25 mouse cellular contexts compared by ENCODE assay signal in the genomic region with DNA sequence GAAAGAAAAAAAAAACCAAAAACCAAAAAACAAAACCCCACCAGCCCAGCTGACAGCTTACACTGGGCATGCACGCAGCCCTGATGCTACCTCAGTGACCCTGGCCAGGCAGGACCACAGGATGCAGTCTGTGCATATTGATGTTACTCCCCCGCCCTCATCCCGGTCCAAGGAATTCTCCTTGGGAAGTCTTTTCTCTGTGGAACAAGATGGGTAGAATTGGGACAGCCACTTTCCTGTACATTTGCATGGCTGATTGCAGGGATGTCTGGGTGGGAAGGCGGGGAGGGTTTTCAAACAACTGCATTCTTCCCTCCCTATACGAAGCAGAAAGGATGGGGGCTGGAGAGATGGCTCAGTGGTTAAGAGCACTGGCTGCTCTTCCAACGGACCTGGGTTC. TPM values are rescaled to one million over a fixed set of nuclear protein-coding genes. Genes with fewer than 3 reads are reported as not detected.
A peak's percentile ranks its signal among the peaks of the same experiment; 100 is the strongest.
DNase-seq lines count a peak whose midpoint lies in the region; ATAC-seq lines count a peak whose summit lies in the region.
"Had no signal": no experiment of that assay in that cellular context is flagged by ENCODE, and none has a peak within 500 bp of the region (broad histone marks: within the 10 kb centered on the region; RNA-seq: fewer than 3 reads in every experiment).

No protein-coding gene starts in this region.

- 0 out of 2 replicates have a peak, but pooled peaks cover under 1% of the 10 kb centered on the region for H3K27me3 ChIP-seq in heart, embryonic 16.5 days (ENCODE audit: control insufficient read depth, insufficient read depth, low read length)
- no peaks in the 10 kb centered on the region for H3K27me3 ChIP-seq in lung, embryonic 16.5 days (ENCODE audit: control insufficient read depth, insufficient read depth, low read depth, low read length)
- H3K27me3 ChIP-seq in forebrain, embryonic 10.5 days (ENCODE audit: poor library complexity, severe bottlenecking): no peaks in the 10 kb centered on the region
- H3K27me3 ChIP-seq: forebrain, embryonic 13.5 days; midbrain, embryonic 15.5 days; stomach, embryonic 15.5 days had no signal

- H3K9me3 ChIP-seq in heart, embryonic 16.5 days (replicated peaks; ENCODE audit: control insufficient read depth, low read length): no peaks in the 10 kb centered on the region
- peaks cover 3% of the 10 kb centered on the region; the same call in 1 of the 2 replicates for H3K9me3 ChIP-seq in lung, embryonic 16.5 days (ENCODE audit: control insufficient read depth, low read length)
- H3K9me3 ChIP-seq in forebrain, embryonic 10.5 days: no peaks in the 10 kb centered on the region
- H3K9me3 ChIP-seq: forebrain, embryonic 13.5 days; heart, embryonic 10.5 days; liver, embryonic 15.5 days; midbrain, embryonic 15.5 days; stomach, embryonic 15.5 days had no signal

- DNase-seq in heart, postnatal 36 days: no peak
- DNase-seq in lung, postnatal 4 days: no peak
- peak; percentile 40 for DNase-seq in R1 (ENCODE audit: low read depth, low spot score)
- no peak for DNase-seq in forebrain, embryonic 10.5 days (ENCODE audit: extremely low spot score, low spot score)
- DNase-seq in thymus, postnatal 25 days: no peak
- DNase-seq: adrenal gland, adult 2 months; adrenal gland, postnatal 36 days; B cell, adult 2 months; cerebellum, adult 18-20 months; cerebellum, postnatal 10 days; gastrocnemius, postnatal 10 days; kidney, postnatal 14 days; layer of hippocampus, adult 9-11 months; right cerebral cortex, postnatal 25 days had no signal

- intact Hi-C loops in heart, postnatal 36 days (cut with DNase I): loop anchor here (2.0 kb wide), 1 partner anchor 18 kb away; no protein-coding TSS in a partner anchor

- H3K27ac ChIP-seq in heart, embryonic 16.5 days (ENCODE audit: low read length): peak overlapping the region; percentile 73; the same call in 1 of the 2 replicates
- H3K27ac ChIP-seq in lung, embryonic 16.5 days (ENCODE audit: low read length): peak overlapping the region; percentile 81
- H3K27ac ChIP-seq in forebrain, embryonic 10.5 days: no peak overlapping the region
- H3K27ac ChIP-seq: forebrain, embryonic 13.5 days; hindbrain, embryonic 14.5 days; liver, embryonic 15.5 days; midbrain, embryonic 15.5 days had no signal

- H3K4me1 ChIP-seq in heart, embryonic 16.5 days (ENCODE audit: control insufficient read depth, insufficient read depth, low read length): no peaks in the 10 kb centered on the region
- H3K4me1 ChIP-seq in lung, embryonic 16.5 days (replicated peaks; ENCODE audit: control insufficient read depth, insufficient read depth, low read length): no peaks in the 10 kb centered on the region
- no peaks in the 10 kb centered on the region for H3K4me1 ChIP-seq in forebrain, embryonic 10.5 days
- H3K4me1 ChIP-seq: forebrain, embryonic 13.5 days; midbrain, embryonic 15.5 days had no signal

- H3K4me2 ChIP-seq in heart, embryonic 16.5 days (ENCODE audit: low read depth, low read length): no peak overlapping the region
- no peak overlapping the region; the same call in 1 of the 2 replicates for H3K4me2 ChIP-seq in lung, embryonic 16.5 days (ENCODE audit: low read depth, low read length)
- H3K4me2 ChIP-seq: forebrain, embryonic 13.5 days; hindbrain, embryonic 14.5 days; midbrain, embryonic 15.5 days; stomach, embryonic 15.5 days had no signal

- ATAC-seq in heart, embryonic 16.5 days (replicated peaks; ENCODE audit: extremely low read depth, insufficient read depth, low FRiP score): no peak
- no peak for ATAC-seq in lung, embryonic 16.5 days (ENCODE audit: low read depth)
- ATAC-seq: activated CD4-positive, CD25-positive, alpha-beta regulatory T cell, adult 4 months; forebrain, embryonic 13.5 days; intestine, postnatal 0 days; midbrain, embryonic 15.5 days had no signal

- no peaks in the 10 kb centered on the region for H3K36me3 ChIP-seq in heart, embryonic 16.5 days (ENCODE audit: control insufficient read depth, insufficient read depth)
- no peaks in the 10 kb centered on the region for H3K36me3 ChIP-seq in lung, embryonic 16.5 days (ENCODE audit: control insufficient read depth, insufficient read depth, low read length)
- no peaks in the 10 kb centered on the region for H3K36me3 ChIP-seq in forebrain, embryonic 10.5 days (replicated peaks)
- H3K36me3 ChIP-seq: heart, embryonic 10.5 days; liver, embryonic 15.5 days; midbrain, embryonic 15.5 days; stomach, embryonic 15.5 days had no signal

- WGBS in heart, embryonic 16.5 days: 63% methylated on average over 6 of the region's 6 CpGs
- 63% methylated on average over 6 of the region's 6 CpGs for WGBS in lung, embryonic 16.5 days
- WGBS in forebrain, embryonic 10.5 days: 79% methylated on average over 6 of the region's 6 CpGs

- no peak overlapping the region for H3K9ac ChIP-seq in heart, embryonic 16.5 days (ENCODE audit: low read length)
- no peak overlapping the region for H3K9ac ChIP-seq in lung, embryonic 16.5 days (ENCODE audit: low read length)
- H3K9ac ChIP-seq: forebrain, embryonic 13.5 days; hindbrain, embryonic 14.5 days; liver, embryonic 15.5 days; midbrain, embryonic 15.5 days; stomach, embryonic 15.5 days had no signal

- H3K4me3 ChIP-seq in heart, embryonic 16.5 days (ENCODE audit: low read length): no peak overlapping the region
- no peak overlapping the region for H3K4me3 ChIP-seq in lung, embryonic 16.5 days (ENCODE audit: low read length)
- no peak overlapping the region for H3K4me3 ChIP-seq in forebrain, embryonic 10.5 days
- H3K4me3 ChIP-seq: forebrain, embryonic 13.5 days; heart, embryonic 10.5 days; liver, embryonic 15.5 days; midbrain, embryonic 15.5 days; stomach, embryonic 15.5 days had no signal

RNA-seq across cellular contexts. Expression of gene Gata2, which starts 40.7 kb away (rescaled TPM):
- polyA plus RNA-seq in heart, embryonic 16.5 days (2015; fragmentation: Nextera tagmentation; extraction: Ambion mirVana): 14.9 and 15.5 TPM in 2 replicates
- 10 to 100 TPM; 17.3 to 20.1 TPM for total RNA-seq in heart, postnatal 36 days (2021)
- polyA plus RNA-seq in lung, embryonic 16.5 days (2015; fragmentation: Nextera tagmentation; extraction: Ambion mirVana): 23.6 and 23.9 TPM in 2 replicates
- polyA plus RNA-seq in forebrain, embryonic 10.5 days (2016; fragmentation: Nextera tagmentation; extraction: Ambion mirVana): 18.2 and 19.6 TPM in 2 replicates
- total RNA-seq: CH12.LX had no signal
- polyA plus RNA-seq: activated CD4-positive, CD25-positive, alpha-beta regulatory T cell, adult 4 months had no signal
